Mouse (Mus musculus) myocyte (in vitro differentiated cells): ENCODE data around the gene Xylt1. TPM values are rescaled to one million over a fixed set of nuclear protein-coding genes. Genes with fewer than 3 reads are reported as not detected.

Source experiments
- H3K27me3 ChIP-seq: one replicate; pipeline ENCODE4 v1.6.1; 2011; ENCODE audit not compliant: control insufficient read depth, insufficient read depth, insufficient read length
- H3K36me3 ChIP-seq: one replicate; pipeline ENCODE4 v1.6.1; 2011; ENCODE audit not compliant: control insufficient read depth, insufficient read depth
- H3K4me2 ChIP-seq: one replicate; pipeline ENCODE4 v1.6.1; 2011; ENCODE audit warnings: low read depth, control low read depth
- H3K4me3 ChIP-seq: one replicate; pipeline ENCODE4 v1.5.1; 2011; ENCODE audit warnings: mild to moderate bottlenecking, control low read depth, moderate library complexity
- H3K79me2 ChIP-seq: one replicate; pipeline ENCODE4 v1.6.1; 2011; ENCODE audit not compliant: control insufficient read depth, insufficient read depth
- H3ac ChIP-seq: one replicate; pipeline ENCODE4 v1.6.1; 2011; ENCODE audit not compliant: control insufficient read depth, insufficient read length
- CEBPB ChIP-seq: IDR thresholded peaks from 2 replicates; pipeline ENCODE4 v1.6.1; 2011; ENCODE audit warnings: mild to moderate bottlenecking, moderate library complexity; ENCODE audit not compliant: poor library complexity, insufficient read depth, severe bottlenecking
- E2F4 ChIP-seq: IDR thresholded peaks from one replicate; pipeline ENCODE4 v1.6.1; 2011; ENCODE audit warnings: mild to moderate bottlenecking, control low read depth, moderate library complexity; ENCODE audit not compliant: insufficient read depth
- MAX ChIP-seq: IDR thresholded peaks from one replicate; pipeline ENCODE4 v1.6.1; 2011; ENCODE audit warnings: low read depth, mild to moderate bottlenecking, control low read depth
- MYOD1 ChIP-seq, 3 experiments: IDR thresholded peaks; one replicate each; pipeline ENCODE4 v1.6.1; 2011; ENCODE audit warnings: control low read depth in 2 of 3, low read depth in 2 of 3, mild to moderate bottlenecking in 2 of 3, moderate library complexity in 1 of 3; ENCODE audit not compliant: insufficient read length in 2 of 3, control insufficient read depth in 1 of 3
- MYOG ChIP-seq, 3 experiments: IDR thresholded peaks; one replicate each; pipeline ENCODE4 v1.6.1; 2011; ENCODE audit warnings: control low read depth in 2 of 3, low read depth in 2 of 3, mild to moderate bottlenecking in 2 of 3; ENCODE audit not compliant: insufficient read length in 2 of 3, control insufficient read depth in 1 of 3, insufficient read depth in 1 of 3
- POLR2A ChIP-seq: IDR thresholded peaks from one replicate; pipeline ENCODE4 v1.6.1; 2011; ENCODE audit warnings: low read depth, mild to moderate bottlenecking, control low read depth, moderate library complexity; ENCODE audit not compliant: insufficient read length
- POLR2AphosphoS2 ChIP-seq: IDR thresholded peaks from one replicate; pipeline ENCODE4 v1.6.1; 2011; ENCODE audit warnings: low read depth, control low read depth; ENCODE audit not compliant: insufficient read length
- REST ChIP-seq: IDR thresholded peaks from one replicate; pipeline ENCODE4 v1.6.1; 2011; ENCODE audit warnings: mild to moderate bottlenecking, control low read depth, moderate library complexity; ENCODE audit not compliant: insufficient read depth, insufficient read length
- SRF ChIP-seq: IDR thresholded peaks from one replicate; pipeline ENCODE4 v1.6.1; 2011; ENCODE audit warnings: low read depth; ENCODE audit not compliant: control insufficient read depth, insufficient read length
- TCF12 ChIP-seq: IDR thresholded peaks from one replicate; pipeline ENCODE4 v1.6.1; 2011; ENCODE audit warnings: mild to moderate bottlenecking, control low read depth; ENCODE audit not compliant: poor library complexity, insufficient read depth, severe bottlenecking
- TCF3 ChIP-seq: IDR thresholded peaks from one replicate; pipeline ENCODE4 v1.6.1; 2011; ENCODE audit warnings: low read depth, control low read depth; ENCODE audit not compliant: insufficient read length
- USF1 ChIP-seq: IDR thresholded peaks from one replicate; pipeline ENCODE4 v1.6.1; 2011; ENCODE audit warnings: low read depth, mild to moderate bottlenecking, control low read depth, moderate library complexity
- polyA plus RNA-seq: library from polyadenylated mRNA; unstranded; fragments of >200 nt; fragmentation: generic; extraction: Trizol; gene quantifications from one replicate; pipeline ENCODE4 v1.2.1, GENCODE M21; 2012; ENCODE audit warnings: missing spikeins

The Xylt1 gene
- polyA plus RNA-seq, 1 experiment, result not detected

- no peak overlapping the region for H3K4me2 ChIP-seq
- no peaks in the 10 kb centered on the region for H3K36me3 ChIP-seq
- no peaks in the 10 kb centered on the region for H3K79me2 ChIP-seq
- H3K4me3 ChIP-seq, result no peak overlapping the region
- TF ChIP-seq E2F4 (no peak), REST (no peak), CEBPB (no peak), POLR2AphosphoS2 (no peak), SRF (no peak), MYOD1 (IDR thresholded peaks at IDR 0.05; ENCODE audit: control insufficient read depth in 1 of 3, insufficient read length in 2 of 3, low read depth in 2 of 3) (no peak), MAX (no peak), TCF3 (no peak), USF1 (no peak), MYOG (IDR thresholded peaks at IDR 0.05; ENCODE audit: control insufficient read depth in 1 of 3, insufficient read depth in 1 of 3, insufficient read length in 2 of 3, low read depth in 2 of 3) (no peak), POLR2A (no peak), TCF12 (no peak)
- no peaks in the 10 kb centered on the region for H3K27me3 ChIP-seq
- H3ac ChIP-seq, result no peak overlapping the region
These were observed 28.6 kb downstream of the Xylt1 start for GRCm38 (mm10) chr7:117409268-117409988.

DNA sequence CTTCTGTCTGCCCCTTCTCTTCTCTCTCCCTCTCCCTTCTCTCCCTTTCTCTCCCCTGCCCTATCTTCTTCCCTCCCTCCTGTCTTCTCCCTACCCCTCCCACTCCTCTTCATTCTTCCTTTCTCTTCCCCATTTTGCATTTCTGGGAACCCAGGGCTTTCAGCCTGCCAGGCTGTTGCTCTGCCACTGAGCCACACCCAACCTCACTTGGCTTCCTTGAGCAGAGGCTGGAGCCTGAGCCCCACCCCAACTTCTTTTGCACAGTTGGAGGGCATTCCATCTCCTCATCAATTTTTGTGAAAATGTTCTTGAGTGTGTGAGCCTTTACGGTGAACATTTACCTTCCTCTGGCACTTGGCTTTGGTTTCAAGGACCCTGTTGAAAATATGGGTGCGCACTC, 31.1 kb downstream of the Xylt1 start:
- Histone ChIP-seq H3K36me3 (no peaks in the 10 kb centered on the region), H3K4me3 (no peak overlapping the region), H3K27me3 (no peaks in the 10 kb centered on the region), H3ac (no peak overlapping the region), H3K4me2 (no peak overlapping the region), H3K79me2 (no peaks in the 10 kb centered on the region)
- TF ChIP-seq MYOG (IDR thresholded peaks at IDR 0.05; ENCODE audit: control insufficient read depth in 1 of 3, insufficient read depth in 1 of 3, insufficient read length in 2 of 3, low read depth in 2 of 3) (no peak), MAX (no peak), TCF3 (no peak), MYOD1 (IDR thresholded peaks at IDR 0.05; ENCODE audit: control insufficient read depth in 1 of 3, insufficient read length in 2 of 3, low read depth in 2 of 3) (no peak), REST (no peak), POLR2A (no peak)

GRCm38 (mm10) chr7:117412405-117412804, 31.6 kb downstream of the Xylt1 start:
- Histone ChIP-seq H3K4me3 (no peak overlapping the region), H3ac (no peak overlapping the region), H3K27me3 (no peaks in the 10 kb centered on the region), H3K4me2 (no peak overlapping the region), H3K36me3 (no peaks in the 10 kb centered on the region), H3K79me2 (no peaks in the 10 kb centered on the region)
- TF ChIP-seq E2F4 (no peak), POLR2AphosphoS2 (no peak), SRF (no peak), POLR2A (no peak), REST (no peak), TCF12 (no peak), MAX (no peak), USF1 (no peak), MYOG (IDR thresholded peaks at IDR 0.05; ENCODE audit: control insufficient read depth in 1 of 3, insufficient read depth in 1 of 3, insufficient read length in 2 of 3, low read depth in 2 of 3) (no peak), TCF3 (no peak), MYOD1 (IDR thresholded peaks at IDR 0.05; ENCODE audit: control insufficient read depth in 1 of 3, insufficient read length in 2 of 3, low read depth in 2 of 3) (no peak), CEBPB (no peak)

GRCm38 (mm10) chr7:117414341-117415008, 33.7 kb downstream of the Xylt1 start:
- no peak for TF ChIP-seq E2F4
- no peak for TF ChIP-seq TCF3
- TF ChIP-seq MAX, result no peak
- TF ChIP-seq REST, result no peak
- TF ChIP-seq CEBPB, result no peak
- TF ChIP-seq TCF12, result no peak
- no peak overlapping the region for H3K4me2 ChIP-seq
- H3K4me3 ChIP-seq, result no peak overlapping the region
- no peak overlapping the region for H3ac ChIP-seq
- no peaks in the 10 kb centered on the region for H3K36me3 ChIP-seq
- no peaks in the 10 kb centered on the region for H3K27me3 ChIP-seq
- no peaks in the 10 kb centered on the region for H3K79me2 ChIP-seq
